Mouse (Mus musculus): ENCODE results near the gene Cpm. TPM values are rescaled to one million over a fixed set of nuclear protein-coding genes. Genes with fewer than 3 reads are reported as not detected.

Cpm gene
- total RNA-seq, 2 experiments from 2014 or later: 4.0 to 5.3 TPM

- DNase-seq (ENCODE audit: low spot score in 2 of 2): no peak
Observed at GRCm38 (mm10) chr10:117604624-117605282, 24.5 kb upstream of the Cpm start.

GRCm38 (mm10) chr10:117605283-117606243 is 23.7 kb upstream of the Cpm start:
- intact Hi-C loops (cut with DNase I): no loop called here
- DNase-seq (ENCODE audit: low spot score in 2 of 2): no peak

More at GRCm38 (mm10) chr10:117604624-117605282, 24.5 kb upstream of the Cpm start:
- intact Hi-C loops (cut with DNase I): no loop called here

- DNase-seq (ENCODE audit: low spot score in 2 of 2): no peak
Observed at GRCm38 (mm10) chr10:117606423-117606822, 22.9 kb upstream of the Cpm start.

GRCm38 (mm10) chr10:117607051-117607803 is 22.1 kb upstream of the Cpm start:
- intact Hi-C loops (cut with DNase I): no loop called here
- DNase-seq (ENCODE audit: low spot score in 2 of 2): no peak

More at GRCm38 (mm10) chr10:117606423-117606822, 22.9 kb upstream of the Cpm start:
- intact Hi-C loops (cut with DNase I): no loop called here

- no peak for DNase-seq (ENCODE audit: low spot score in 2 of 2)
- intact Hi-C loops (cut with DNase I): no loop called here
Observed at GRCm38 (mm10) chr10:117607804-117608279, 21.5 kb upstream of the Cpm start.

- DNase-seq (ENCODE audit: low spot score in 2 of 2): no peak
- intact Hi-C loops (cut with DNase I): no loop called here
Observed at GRCm38 (mm10) chr10:117608487-117608886, 20.8 kb upstream of the Cpm start.

GRCm38 (mm10) chr10:117608988-117609809 is 20.1 kb upstream of the Cpm start:
- DNase-seq (ENCODE audit: low spot score in 2 of 2): no peak
- intact Hi-C loops (cut with DNase I): no loop called here

- intact Hi-C loops (cut with DNase I): no loop called here
- no peak for DNase-seq (ENCODE audit: low spot score in 2 of 2)
Observed at GRCm38 (mm10) chr10:117609810-117610090, 19.6 kb upstream of the Cpm start.

GRCm38 (mm10) chr10:117610160-117610764 is 19.0 kb upstream of the Cpm start:
- intact Hi-C loops (cut with DNase I): no loop called here
- no peak for DNase-seq (ENCODE audit: low spot score in 2 of 2)

- intact Hi-C loops (cut with DNase I): no loop called here
- no peak for DNase-seq (ENCODE audit: low spot score in 2 of 2)
Observed at GRCm38 (mm10) chr10:117610794-117611384, 18.4 kb upstream of the Cpm start.

GRCm38 (mm10) chr10:117611503-117611902 is 17.8 kb upstream of the Cpm start:
- intact Hi-C loops (cut with DNase I): no loop called here

GRCm38 (mm10) chr10:117611976-117612375 is 17.3 kb upstream of the Cpm start:
- DNase-seq (ENCODE audit: low spot score in 2 of 2): no peak
- intact Hi-C loops (cut with DNase I): no loop called here

More at GRCm38 (mm10) chr10:117611503-117611902, 17.8 kb upstream of the Cpm start:
- DNase-seq (ENCODE audit: low spot score in 2 of 2): no peak

- intact Hi-C loops (cut with DNase I): no loop called here
Observed at GRCm38 (mm10) chr10:117612621-117613584, 16.4 kb upstream of the Cpm start.

GRCm38 (mm10) chr10:117613960-117614359 is 15.3 kb upstream of the Cpm start:
- intact Hi-C loops (cut with DNase I): no loop called here
- DNase-seq (ENCODE audit: low spot score in 2 of 2): no peak

More at GRCm38 (mm10) chr10:117612621-117613584, 16.4 kb upstream of the Cpm start:
- DNase-seq (ENCODE audit: low spot score in 2 of 2): no peak

GRCm38 (mm10) chr10:117614387-117614786 is 14.9 kb upstream of the Cpm start:
- DNase-seq (ENCODE audit: low spot score in 2 of 2): no peak
- intact Hi-C loops (cut with DNase I): no loop called here

- no peak for DNase-seq (ENCODE audit: low spot score in 2 of 2)
- intact Hi-C loops (cut with DNase I): no loop called here
Observed at GRCm38 (mm10) chr10:117615239-117615638, 14.1 kb upstream of the Cpm start.

- intact Hi-C loops (cut with DNase I): no loop called here
- no peak for DNase-seq (ENCODE audit: low spot score in 2 of 2)
Observed at GRCm38 (mm10) chr10:117615746-117616145, 13.6 kb upstream of the Cpm start.

All from left cerebral cortex, postnatal 25 days (tissue).